Mouse (Mus musculus): ENCODE data around the gene 2310034C09Rik.
"Not testable (repeated sequence)": the region's sequence is repeated elsewhere in the genome, so short reads cannot be mapped to it uniquely, and the experiment has no call there.

Gene 2310034C09Rik

DNA sequence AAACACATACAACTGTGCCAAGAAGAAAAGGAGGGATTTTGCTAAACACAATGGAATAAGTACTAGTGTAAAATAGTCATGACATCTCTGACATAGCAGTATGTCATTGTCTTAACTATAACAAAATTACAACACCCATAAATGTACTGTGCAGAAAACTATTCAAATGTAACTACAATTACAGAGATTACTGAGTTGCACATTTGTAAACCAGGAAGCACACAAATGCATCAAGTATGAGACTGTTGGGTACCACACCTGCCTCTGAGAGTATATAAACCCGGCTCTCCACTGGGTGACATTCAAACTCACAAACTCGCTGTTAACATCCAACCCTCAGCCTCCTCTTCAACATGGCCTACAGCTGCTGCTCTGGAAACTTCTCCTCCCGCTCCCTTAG is at the start of gene 2310034C09Rik:
TSS of gene 2310034C09Rik (plus strand) at position 301 of the 400 bp plus-strand sequence.
- not testable (repeated sequence) for DNase-seq

DNA sequence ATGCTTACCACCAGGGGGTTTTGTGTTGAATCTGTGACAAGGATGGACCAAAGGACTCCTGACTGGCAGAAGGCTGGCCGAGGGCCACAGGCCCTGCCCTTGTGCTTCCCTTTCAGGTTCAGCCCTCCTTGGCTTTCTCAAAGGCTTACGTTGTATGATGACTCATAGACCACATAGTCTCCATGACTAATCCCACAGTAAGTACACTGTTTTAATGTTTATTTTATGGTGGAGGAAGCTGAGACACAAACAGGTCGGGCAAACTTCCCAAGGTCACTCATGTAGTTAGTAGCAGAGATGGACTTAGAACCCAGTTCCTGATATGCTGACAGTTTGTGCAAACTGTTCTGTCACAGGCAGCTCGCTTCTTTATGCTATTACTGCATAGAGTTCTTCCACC is 47.9 kb upstream of the 2310034C09Rik start:
- no peak for DNase-seq

DNA sequence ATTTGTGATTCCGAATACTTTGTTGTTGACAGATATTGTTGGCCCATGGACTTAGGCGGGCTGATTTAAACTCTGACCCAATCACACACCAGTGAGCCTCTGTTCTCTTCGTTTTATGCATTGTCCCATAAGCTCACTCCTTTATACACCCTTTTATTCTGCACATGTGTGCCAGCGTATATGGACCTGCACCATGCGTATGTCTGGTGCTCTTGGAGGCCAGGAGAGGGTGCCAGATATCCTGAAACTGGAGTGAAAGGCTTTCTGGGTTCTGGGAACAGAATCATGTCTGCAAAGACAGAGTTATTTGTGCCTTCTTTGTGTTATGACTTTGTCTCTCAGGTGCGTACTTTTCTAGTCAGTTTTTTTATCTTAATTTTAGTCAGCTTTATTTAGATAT is 47.4 kb upstream of the 2310034C09Rik start:
- DNase-seq: no peak

- no peak for DNase-seq
Observed at GRCm38 (mm10) chr16:88716549-88716948, 42.1 kb upstream of the 2310034C09Rik start.

DNA sequence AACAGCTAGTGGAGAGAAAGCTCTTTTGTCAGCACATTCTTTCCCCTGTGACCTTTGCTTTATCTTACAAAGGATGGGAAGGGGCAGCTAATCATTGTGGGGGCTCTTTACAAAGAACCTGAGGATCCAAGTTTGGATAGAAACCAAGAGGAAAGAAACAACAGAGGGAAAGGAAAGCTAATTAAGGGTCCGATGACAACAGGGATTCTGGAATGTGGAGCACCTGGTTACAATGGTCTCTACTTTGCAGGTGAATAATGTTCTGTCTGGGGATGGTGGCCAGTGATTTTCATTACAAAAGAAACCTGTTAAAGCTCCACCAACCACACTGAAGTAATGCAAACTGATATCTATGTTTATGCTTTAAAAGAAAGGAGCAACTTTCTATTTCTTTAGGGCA is 38.6 kb upstream of the 2310034C09Rik start:
- DNase-seq: no peak

DNA sequence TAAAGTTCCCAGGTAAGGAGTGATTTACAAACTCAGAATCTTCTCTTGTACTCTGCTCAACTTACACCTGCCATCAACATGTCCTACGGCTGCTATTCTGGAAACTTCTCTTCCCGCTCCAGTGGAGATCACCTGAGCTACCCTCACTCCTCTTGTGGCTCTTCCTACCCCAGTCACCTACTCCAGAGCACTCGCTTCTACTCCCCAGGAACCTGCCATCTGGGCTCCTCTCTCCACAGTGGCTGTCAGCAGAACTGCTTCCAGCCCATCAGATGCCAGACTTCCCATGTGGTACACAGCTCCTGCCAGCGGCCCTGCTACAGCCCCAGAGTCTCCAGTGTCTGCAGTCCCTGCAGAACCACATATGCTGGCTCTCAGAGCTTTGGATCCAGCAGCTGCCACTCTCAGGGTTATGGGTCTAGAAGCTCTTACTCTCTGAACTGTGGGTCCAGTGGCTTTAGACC is 29.8 kb upstream of the 2310034C09Rik start, which contains the start of gene Krtap13-1:
TSS of gene Krtap13-1 (plus strand) at position 51 of the 464 bp plus-strand sequence.
- DNase-seq: no peak

DNA sequence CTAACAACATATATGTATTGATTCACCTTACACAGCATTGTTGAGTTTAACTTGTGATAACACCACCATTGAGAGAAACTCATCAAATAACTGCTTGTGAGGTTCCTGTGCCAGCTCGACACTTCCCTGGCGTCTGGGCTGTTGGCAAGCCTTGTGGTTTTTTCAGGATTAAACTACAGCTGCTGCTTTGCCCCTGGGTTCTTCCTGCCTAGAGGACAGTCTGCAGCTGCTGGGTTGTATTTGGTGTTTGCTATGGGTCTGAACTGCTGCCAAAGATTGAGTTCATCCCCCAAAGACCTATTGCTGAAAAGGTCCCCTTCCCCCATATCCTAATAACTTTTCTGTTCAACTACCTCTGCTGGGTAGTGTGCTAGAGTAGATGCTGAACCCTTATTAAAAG is 23.3 kb upstream of the 2310034C09Rik start:
- no peak for DNase-seq

DNA sequence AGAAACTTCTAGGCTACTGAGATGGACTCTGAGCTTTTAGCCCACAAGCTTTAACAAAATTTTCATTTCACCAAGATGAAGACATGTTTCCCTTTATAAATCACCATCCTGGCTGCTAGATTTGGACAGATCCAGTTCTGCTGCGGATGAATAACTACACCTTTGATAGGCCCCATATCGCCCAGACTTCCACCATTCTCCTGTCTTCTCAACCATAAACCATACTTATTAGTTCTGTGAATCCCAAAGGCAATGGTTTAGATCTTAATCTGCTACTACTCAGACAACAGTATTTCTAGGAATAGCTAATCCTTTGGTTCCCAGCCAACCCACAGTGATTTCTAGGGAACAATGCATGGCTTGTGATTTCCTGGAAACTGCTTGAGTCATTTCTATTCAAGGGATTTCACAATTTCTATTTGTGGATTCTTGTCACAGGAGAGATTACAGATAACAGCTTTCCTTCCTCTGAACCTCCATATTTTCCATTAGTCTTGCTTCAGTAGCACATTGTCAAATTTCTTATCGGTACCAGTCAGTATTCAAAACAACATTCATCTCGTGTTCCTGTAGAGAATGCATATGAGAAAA is 13.8 kb upstream of the 2310034C09Rik start:
- no peak for DNase-seq

GRCm38 (mm10) chr16:88747943-88748342 is 10.7 kb upstream of the 2310034C09Rik start:
- no peak for DNase-seq

DNA sequence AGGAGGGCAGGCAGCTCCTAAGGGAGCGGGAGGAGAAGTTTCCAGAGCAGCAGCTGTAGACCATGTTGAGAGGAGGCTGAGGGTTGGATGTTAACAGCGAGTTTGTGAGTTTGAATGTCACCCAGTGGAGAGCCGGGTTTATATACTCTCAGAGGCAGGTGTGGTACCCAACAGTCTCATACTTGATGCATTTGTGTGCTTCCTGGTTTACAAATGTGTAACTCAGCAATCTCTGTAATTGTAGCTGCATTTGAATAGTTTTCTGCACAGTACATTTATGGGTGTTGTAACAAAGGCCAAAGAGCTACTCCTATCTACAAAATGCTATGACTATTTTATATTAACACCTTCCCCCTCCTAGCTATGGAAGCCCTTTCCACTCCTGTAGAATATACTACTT is 7.1 kb upstream of the 2310034C09Rik start, which contains the start of gene Krtap13:
TSS of gene Krtap13 (minus strand) at position 101 of the 400 bp plus-strand sequence.
- not testable (repeated sequence) for DNase-seq

DNA sequence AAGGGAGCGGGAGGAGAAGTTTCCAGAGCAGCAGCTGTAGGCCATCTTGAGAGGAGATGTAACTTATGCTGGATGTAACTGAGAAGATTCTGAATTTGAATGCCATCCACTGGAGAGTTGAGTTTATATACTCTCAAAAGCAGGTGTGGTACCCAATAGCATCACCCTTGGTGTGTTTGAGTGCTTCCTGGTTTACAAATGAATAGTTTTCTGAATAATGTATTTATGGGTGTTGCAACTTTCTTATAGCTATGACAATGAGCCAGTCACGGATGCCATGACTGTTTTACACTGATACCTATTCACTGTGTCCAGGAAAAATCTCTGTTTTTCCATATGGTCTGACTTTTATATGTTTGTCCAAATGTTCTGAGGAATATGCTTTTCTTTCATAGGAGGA is 15.5 kb downstream of the 2310034C09Rik start, which contains the start of gene 2310057N15Rik:
TSS of gene 2310057N15Rik (minus strand) at position 101 of the 400 bp plus-strand sequence.
- DNase-seq: no peak

DNA sequence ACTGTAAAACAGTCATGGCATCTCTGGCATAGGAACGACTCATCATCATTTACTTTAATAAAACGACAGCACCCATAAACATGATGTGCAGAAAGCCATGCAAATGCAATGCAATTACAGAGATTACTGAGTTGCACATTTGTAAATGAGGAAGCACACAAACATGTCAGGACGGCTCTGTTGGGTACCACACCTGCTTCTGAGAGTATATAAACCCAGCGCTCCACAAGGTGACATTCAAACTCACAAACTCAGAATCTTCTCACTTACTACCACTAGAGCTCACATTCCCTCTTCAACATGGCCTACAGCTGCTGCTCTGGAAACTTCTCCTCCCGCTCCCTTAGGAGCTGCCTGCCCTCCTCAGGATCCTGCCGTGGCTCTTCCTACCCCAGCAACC is 18.9 kb downstream of the 2310034C09Rik start, which contains the start of gene Gm5965:
TSS of gene Gm5965 (plus strand) at position 301 of the 400 bp plus-strand sequence.
- DNase-seq: no peak

- DNase-seq: no peak
Observed at GRCm38 (mm10) chr16:88786786-88787185, 28.1 kb downstream of the 2310034C09Rik start.

All from thymus, postnatal 14 days (tissue).